Mouse (Mus musculus) myocyte (in vitro differentiated cells): ENCODE measurements around the gene Plcxd3. TPM values are rescaled to one million over a fixed set of nuclear protein-coding genes. Genes with fewer than 3 reads are reported as not detected.

Experiments
- H3K27me3 ChIP-seq: one replicate; pipeline ENCODE4 v1.6.1; 2011; ENCODE audit not compliant: control insufficient read depth, insufficient read depth, insufficient read length
- H3K36me3 ChIP-seq: one replicate; pipeline ENCODE4 v1.6.1; 2011; ENCODE audit not compliant: control insufficient read depth, insufficient read depth
- H3K4me2 ChIP-seq: one replicate; pipeline ENCODE4 v1.6.1; 2011; ENCODE audit warnings: low read depth, control low read depth
- H3K4me3 ChIP-seq: one replicate; pipeline ENCODE4 v1.5.1; 2011; ENCODE audit warnings: mild to moderate bottlenecking, control low read depth, moderate library complexity
- H3K79me2 ChIP-seq: one replicate; pipeline ENCODE4 v1.6.1; 2011; ENCODE audit not compliant: control insufficient read depth, insufficient read depth
- H3ac ChIP-seq: one replicate; pipeline ENCODE4 v1.6.1; 2011; ENCODE audit not compliant: control insufficient read depth, insufficient read length
- CEBPB ChIP-seq: IDR thresholded peaks from 2 replicates; pipeline ENCODE4 v1.6.1; 2011; ENCODE audit warnings: mild to moderate bottlenecking, moderate library complexity; ENCODE audit not compliant: poor library complexity, insufficient read depth, severe bottlenecking
- E2F4 ChIP-seq: IDR thresholded peaks from one replicate; pipeline ENCODE4 v1.6.1; 2011; ENCODE audit warnings: mild to moderate bottlenecking, control low read depth, moderate library complexity; ENCODE audit not compliant: insufficient read depth
- MAX ChIP-seq: IDR thresholded peaks from one replicate; pipeline ENCODE4 v1.6.1; 2011; ENCODE audit warnings: low read depth, mild to moderate bottlenecking, control low read depth
- MYOD1 ChIP-seq, 3 experiments: IDR thresholded peaks; one replicate each; pipeline ENCODE4 v1.6.1; 2011; ENCODE audit warnings: control low read depth in 2 of 3, low read depth in 2 of 3, mild to moderate bottlenecking in 2 of 3, moderate library complexity in 1 of 3; ENCODE audit not compliant: insufficient read length in 2 of 3, control insufficient read depth in 1 of 3
- MYOG ChIP-seq, 3 experiments: IDR thresholded peaks; one replicate each; pipeline ENCODE4 v1.6.1; 2011; ENCODE audit warnings: control low read depth in 2 of 3, low read depth in 2 of 3, mild to moderate bottlenecking in 2 of 3; ENCODE audit not compliant: insufficient read length in 2 of 3, control insufficient read depth in 1 of 3, insufficient read depth in 1 of 3
- POLR2A ChIP-seq: IDR thresholded peaks from one replicate; pipeline ENCODE4 v1.6.1; 2011; ENCODE audit warnings: low read depth, mild to moderate bottlenecking, control low read depth, moderate library complexity; ENCODE audit not compliant: insufficient read length
- POLR2AphosphoS2 ChIP-seq: IDR thresholded peaks from one replicate; pipeline ENCODE4 v1.6.1; 2011; ENCODE audit warnings: low read depth, control low read depth; ENCODE audit not compliant: insufficient read length
- REST ChIP-seq: IDR thresholded peaks from one replicate; pipeline ENCODE4 v1.6.1; 2011; ENCODE audit warnings: mild to moderate bottlenecking, control low read depth, moderate library complexity; ENCODE audit not compliant: insufficient read depth, insufficient read length
- SRF ChIP-seq: IDR thresholded peaks from one replicate; pipeline ENCODE4 v1.6.1; 2011; ENCODE audit warnings: low read depth; ENCODE audit not compliant: control insufficient read depth, insufficient read length
- TCF12 ChIP-seq: IDR thresholded peaks from one replicate; pipeline ENCODE4 v1.6.1; 2011; ENCODE audit warnings: mild to moderate bottlenecking, control low read depth; ENCODE audit not compliant: poor library complexity, insufficient read depth, severe bottlenecking
- TCF3 ChIP-seq: IDR thresholded peaks from one replicate; pipeline ENCODE4 v1.6.1; 2011; ENCODE audit warnings: low read depth, control low read depth; ENCODE audit not compliant: insufficient read length
- USF1 ChIP-seq: IDR thresholded peaks from one replicate; pipeline ENCODE4 v1.6.1; 2011; ENCODE audit warnings: low read depth, mild to moderate bottlenecking, control low read depth, moderate library complexity
- polyA plus RNA-seq: library from polyadenylated mRNA; unstranded; fragments of >200 nt; fragmentation: generic; extraction: Trizol; gene quantifications from one replicate; pipeline ENCODE4 v1.2.1, GENCODE M21; 2012; ENCODE audit warnings: missing spikeins

The Plcxd3 gene
- polyA plus RNA-seq, 1 experiment, result not detected

DNA sequence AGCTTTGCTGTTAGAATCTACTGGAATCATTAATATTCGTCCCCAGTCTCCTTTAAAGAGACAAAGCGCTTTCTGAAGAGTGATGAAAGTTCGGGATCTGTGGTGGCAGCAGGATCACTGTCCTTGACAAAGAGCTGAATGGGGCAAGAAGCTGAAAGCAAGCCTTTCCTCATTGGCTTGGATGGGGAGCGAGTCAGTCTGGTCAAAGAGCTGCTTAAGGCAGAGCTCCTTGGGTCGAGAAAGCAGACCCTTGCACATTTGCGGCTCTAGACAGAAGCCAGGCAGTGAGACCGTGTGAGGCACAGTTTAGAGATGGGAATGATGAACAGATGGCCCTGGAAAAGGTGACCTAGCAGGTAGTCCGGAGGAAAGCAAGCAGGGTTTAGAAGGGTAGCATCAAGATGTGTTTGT lies 935 bp downstream of the Plcxd3 start:
- TF ChIP-seq TCF12 (no peak), MAX (no peak), MYOD1 (IDR thresholded peaks at IDR 0.05; ENCODE audit: control insufficient read depth in 1 of 3, insufficient read length in 2 of 3, low read depth in 2 of 3) (no peak), MYOG (IDR thresholded peaks at IDR 0.05; ENCODE audit: control insufficient read depth in 1 of 3, insufficient read depth in 1 of 3, insufficient read length in 2 of 3, low read depth in 2 of 3) (no peak), E2F4 (no peak)
- Histone ChIP-seq H3K36me3 (no peaks in the 10 kb centered on the region), H3K27me3 (peaks cover 21% of the 10 kb centered on the region), H3K79me2 (no peaks in the 10 kb centered on the region), H3K4me2 (peak overlapping the region; percentile 64), H3ac (no peak overlapping the region), H3K4me3 (no peak overlapping the region)

DNA sequence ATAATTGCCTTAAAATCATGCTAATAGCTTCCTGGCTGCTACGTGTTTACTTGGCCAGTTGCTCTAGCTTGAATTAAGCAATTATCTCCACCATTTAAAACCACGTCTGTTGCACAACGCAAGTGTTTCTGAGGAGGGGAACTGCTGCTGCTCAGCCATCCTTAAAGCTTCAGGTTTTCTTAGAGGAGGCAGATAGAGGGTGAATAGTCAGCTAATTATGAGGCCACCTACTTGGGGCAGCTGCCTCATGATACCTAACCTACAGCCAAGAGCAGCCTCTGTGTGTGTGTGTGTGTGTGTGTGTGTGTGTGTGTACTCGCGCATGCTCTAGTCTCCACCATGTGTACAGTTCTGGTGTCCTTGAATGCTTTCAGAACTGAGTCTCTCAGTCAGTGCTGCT lies 3.5 kb downstream of the Plcxd3 start:
- H3K27me3 ChIP-seq, result peaks cover 21% of the 10 kb centered on the region
- no peak for TF ChIP-seq SRF
- no peak for TF ChIP-seq POLR2A
- TF ChIP-seq MAX, result no peak
- TF ChIP-seq REST, result no peak
- TF ChIP-seq USF1, result no peak
- no peak for TF ChIP-seq POLR2AphosphoS2
- no peak for TF ChIP-seq MYOG (IDR thresholded peaks at IDR 0.05; ENCODE audit: control insufficient read depth in 1 of 3, insufficient read depth in 1 of 3, insufficient read length in 2 of 3, low read depth in 2 of 3)
- no peak for TF ChIP-seq E2F4
- no peak overlapping the region for H3K4me2 ChIP-seq
- H3ac ChIP-seq, result no peak overlapping the region
- H3K36me3 ChIP-seq, result no peaks in the 10 kb centered on the region
- no peak overlapping the region for H3K4me3 ChIP-seq
- H3K79me2 ChIP-seq, result no peaks in the 10 kb centered on the region

DNA sequence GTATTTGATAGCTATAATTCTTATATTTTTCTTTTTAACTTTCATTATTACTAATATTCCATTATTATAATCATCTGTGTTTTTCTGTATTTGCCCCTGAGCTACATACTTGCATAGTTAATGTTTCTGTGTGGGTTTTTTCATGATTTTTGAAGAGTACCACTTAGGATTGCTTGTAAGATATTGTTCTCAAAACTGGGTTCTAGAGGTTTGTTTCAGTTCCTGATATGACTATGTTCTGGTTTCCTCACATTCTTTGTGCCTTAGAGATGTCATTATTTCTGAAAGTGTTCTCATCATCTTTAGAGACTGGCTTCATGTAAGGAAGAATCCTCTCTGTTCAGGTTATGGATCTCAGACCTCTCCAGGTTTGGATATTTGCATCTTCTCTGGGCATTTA lies 12.5 kb downstream of the Plcxd3 start:
- TF ChIP-seq TCF12, result no peak
- no peak for TF ChIP-seq MYOD1 (IDR thresholded peaks at IDR 0.05; ENCODE audit: control insufficient read depth in 1 of 3, insufficient read length in 2 of 3, low read depth in 2 of 3)
- TF ChIP-seq CEBPB, result no peak
- TF ChIP-seq MYOG (IDR thresholded peaks at IDR 0.05; ENCODE audit: control insufficient read depth in 1 of 3, insufficient read depth in 1 of 3, insufficient read length in 2 of 3, low read depth in 2 of 3), result no peak
- TF ChIP-seq MAX, result no peak
- no peak for TF ChIP-seq POLR2A
- no peak for TF ChIP-seq E2F4
- TF ChIP-seq USF1, result no peak
- TF ChIP-seq SRF, result no peak
- TF ChIP-seq REST, result no peak
- TF ChIP-seq POLR2AphosphoS2, result no peak
- no peak overlapping the region for H3K4me3 ChIP-seq
- no peak overlapping the region for H3K4me2 ChIP-seq
- H3K27me3 ChIP-seq, result no peaks in the 10 kb centered on the region
- H3K36me3 ChIP-seq, result no peaks in the 10 kb centered on the region
- H3K79me2 ChIP-seq, result no peaks in the 10 kb centered on the region
- H3ac ChIP-seq, result no peak overlapping the region

DNA sequence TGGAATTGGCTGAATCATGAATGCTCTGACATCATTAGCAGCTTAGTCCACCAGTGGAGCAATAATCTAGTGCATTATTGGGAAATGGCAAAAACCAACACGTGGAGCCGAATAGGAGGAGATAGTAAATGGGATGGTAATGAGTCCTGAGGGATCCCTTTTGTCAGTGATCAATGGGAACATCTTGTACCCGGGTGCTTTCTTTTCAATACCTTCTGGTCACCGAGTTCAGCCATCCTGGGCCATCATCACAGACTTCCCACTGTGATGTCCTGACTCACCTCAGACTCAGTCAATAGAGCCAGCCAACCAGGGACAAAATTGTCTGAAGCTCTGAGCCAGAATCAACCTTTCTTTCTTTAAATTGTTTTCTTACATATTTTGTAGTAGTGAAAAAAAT lies 24.8 kb downstream of the Plcxd3 start:
- Histone ChIP-seq H3ac (no peak overlapping the region), H3K27me3 (no peaks in the 10 kb centered on the region), H3K36me3 (no peaks in the 10 kb centered on the region), H3K79me2 (no peaks in the 10 kb centered on the region), H3K4me2 (no peak overlapping the region), H3K4me3 (no peak overlapping the region)
- TF ChIP-seq MYOD1 (IDR thresholded peaks at IDR 0.05; ENCODE audit: control insufficient read depth in 1 of 3, insufficient read length in 2 of 3, low read depth in 2 of 3) (no peak), REST (no peak), E2F4 (no peak), TCF3 (no peak), POLR2AphosphoS2 (no peak), POLR2A (no peak), USF1 (no peak), MYOG (IDR thresholded peaks at IDR 0.05; ENCODE audit: control insufficient read depth in 1 of 3, insufficient read depth in 1 of 3, insufficient read length in 2 of 3, low read depth in 2 of 3) (no peak), MAX (no peak)

DNA sequence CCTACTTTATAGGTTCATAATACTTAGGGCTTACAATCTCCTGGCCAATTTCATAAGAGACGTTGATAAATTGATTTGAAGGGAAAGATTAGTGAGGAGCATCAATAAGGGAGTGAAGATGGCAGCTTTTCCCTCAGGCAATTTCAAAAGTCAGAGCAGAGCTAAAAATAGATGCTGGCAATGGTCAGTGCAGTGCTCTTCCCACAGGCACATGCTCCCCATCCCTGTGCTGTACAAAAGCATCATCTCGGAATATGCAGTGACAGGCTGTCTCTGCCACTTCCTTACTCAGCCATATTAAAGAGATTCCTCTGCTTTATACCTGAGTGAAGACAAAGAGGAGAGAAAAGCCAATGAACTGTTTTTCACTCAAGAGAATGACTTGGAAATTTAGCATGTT lies 36.0 kb downstream of the Plcxd3 start:
- Histone ChIP-seq H3K36me3 (no peaks in the 10 kb centered on the region), H3K79me2 (no peaks in the 10 kb centered on the region), H3K4me3 (no peak overlapping the region), H3K4me2 (no peak overlapping the region), H3ac (no peak overlapping the region), H3K27me3 (no peaks in the 10 kb centered on the region)
- no peak for TF ChIP-seq POLR2A
